Comparison of ENCODE assay signal across 21 mouse cellular contexts in the genomic region with DNA sequence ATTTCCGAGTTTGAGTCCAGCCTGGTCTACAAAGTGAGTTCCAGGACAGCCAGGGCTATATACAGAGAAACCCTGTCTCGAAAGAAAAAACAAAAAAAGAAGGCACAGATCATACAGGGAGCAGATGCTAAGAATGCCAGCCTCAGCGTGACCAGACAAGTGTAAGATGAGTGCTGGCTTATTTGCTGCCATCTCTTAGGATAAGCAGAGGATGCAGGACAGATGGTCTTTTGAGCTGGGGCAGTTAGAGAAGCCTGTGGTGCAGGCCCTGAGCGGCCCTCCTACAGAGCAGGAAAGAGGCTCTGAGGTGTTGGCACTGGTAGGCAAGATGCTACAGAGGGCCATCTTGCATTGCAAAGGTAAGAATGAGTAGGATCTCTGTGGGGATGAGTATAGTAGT. TPM values are rescaled to one million over a fixed set of nuclear protein-coding genes. Genes with fewer than 3 reads are reported as not detected.
"Had no signal": no experiment of that assay in that cellular context is flagged by ENCODE, and none has a peak within 500 bp of the region (broad histone marks: within the 10 kb centered on the region; RNA-seq: fewer than 3 reads in every experiment).

No protein-coding gene starts in this region.

- H3K9me3 ChIP-seq: limb, embryonic 10.5 days; limb, embryonic 13.5 days; liver, embryonic 12.5 days; liver, embryonic 15.5 days; lung, embryonic 15.5 days had no signal

- H3K4me2 ChIP-seq: limb, embryonic 13.5 days; liver, embryonic 12.5 days; liver, embryonic 15.5 days; lung, embryonic 15.5 days; midbrain, embryonic 11.5 days had no signal

- DNase-seq: kidney, postnatal 14 days; kidney, postnatal 4 days; liver; lung, adult 18-20 months; lung, postnatal 14 days; lung, postnatal 4 days; midbrain, embryonic 14.5 days; thymus, adult 18-20 months; thymus, postnatal 4 days had no signal

- ATAC-seq: liver, embryonic 12.5 days had no signal

- H3K27me3 ChIP-seq: limb, embryonic 13.5 days; liver, embryonic 15.5 days; lung, embryonic 15.5 days had no signal

- H3K36me3 ChIP-seq: limb, embryonic 10.5 days; limb, embryonic 13.5 days; liver, embryonic 12.5 days; liver, embryonic 15.5 days; lung, embryonic 15.5 days had no signal

- H3K27ac ChIP-seq: limb, embryonic 10.5 days; limb, embryonic 13.5 days; liver, embryonic 12.5 days; liver, embryonic 15.5 days; lung, embryonic 15.5 days had no signal

- H3K4me3 ChIP-seq: limb, embryonic 10.5 days; limb, embryonic 13.5 days; liver, embryonic 12.5 days; liver, embryonic 15.5 days; lung, embryonic 15.5 days had no signal

- H3K9ac ChIP-seq: limb, embryonic 13.5 days; liver, embryonic 12.5 days; liver, embryonic 15.5 days; lung, embryonic 15.5 days had no signal

- H3K4me1 ChIP-seq: limb, embryonic 10.5 days; liver, embryonic 12.5 days; liver, embryonic 15.5 days had no signal

RNA-seq across cellular contexts. Expression of gene Tcam1, which starts 6.9 kb away (rescaled TPM):
- polyA plus RNA-seq: neural tube, embryonic 14.5 days had no signal

RNA-seq across cellular contexts. Expression of gene Gh, which starts 18.3 kb away (rescaled TPM):
- polyA plus RNA-seq: kidney, embryonic 16.5 days; limb, embryonic 10.5 days; limb, embryonic 13.5 days; liver, embryonic 12.5 days; liver, embryonic 15.5 days; lung, embryonic 15.5 days; midbrain, embryonic 11.5 days; midbrain, embryonic 14.5 days; midbrain, postnatal 0 days; neural tube, embryonic 11.5 days; neural tube, embryonic 14.5 days; stomach, embryonic 16.5 days; testis, adult 2 months had no signal
